Mouse (Mus musculus): ENCODE measurements around the gene Mypn. TPM values are rescaled to one million over a fixed set of nuclear protein-coding genes. Genes with fewer than 3 reads are reported as not detected.

The Mypn gene
- total RNA-seq, 2 experiments from 2014 or later, result 1.1 TPM; not detected in 1

Other genes starting within 250 kb of the Mypn start
- 1.4 and 3.8 TPM in 2 replicates for gene Rufy2, start 223.7 kb downstream of the Mypn start, total RNA-seq (2015; ENCODE audit: low replicate concordance)
- 1.7 and 2.2 TPM in 2 replicates for gene Rufy2, start 223.7 kb downstream of the Mypn start, total RNA-seq (2017; ENCODE audit: low replicate concordance)
- gene Hnrnph3, start 179.7 kb downstream of the Mypn start, total RNA-seq (2015; ENCODE audit: low replicate concordance), result 28.9 and 56.2 TPM in 2 replicates
- gene Hnrnph3, start 179.7 kb downstream of the Mypn start, total RNA-seq (2017; ENCODE audit: low replicate concordance), result 37.2 and 46.0 TPM in 2 replicates
- not detected in 2 replicates for gene Pbld2, start 179.6 kb downstream of the Mypn start, total RNA-seq (2015; ENCODE audit: low replicate concordance)
- gene Pbld2, start 179.6 kb downstream of the Mypn start, total RNA-seq (2017; ENCODE audit: low replicate concordance), result not detected in 2 replicates
- not detected in 2 replicates for gene Pbld1, start 143.8 kb downstream of the Mypn start, total RNA-seq (2015; ENCODE audit: low replicate concordance)
- 0.13 TPM in 1 of 2 replicates, not detected in the other for gene Pbld1, start 143.8 kb downstream of the Mypn start, total RNA-seq (2017; ENCODE audit: low replicate concordance)
- not detected in 2 replicates for gene Atoh7, start 104.3 kb downstream of the Mypn start, total RNA-seq (2015; ENCODE audit: low replicate concordance)
- gene Atoh7, start 104.3 kb downstream of the Mypn start, total RNA-seq (2017; ENCODE audit: low replicate concordance), result not detected in 2 replicates
- gene Herc4, start 39.9 kb upstream of the Mypn start, total RNA-seq (2015; ENCODE audit: low replicate concordance), result 106 and 130 TPM in 2 replicates
- 96.5 and 100 TPM in 2 replicates for gene Herc4, start 39.9 kb upstream of the Mypn start, total RNA-seq (2017; ENCODE audit: low replicate concordance)
- 39.8 and 41.1 TPM in 2 replicates for gene Sirt1, start 177.8 kb upstream of the Mypn start, total RNA-seq (2015; ENCODE audit: low replicate concordance)
- gene Sirt1, start 177.8 kb upstream of the Mypn start, total RNA-seq (2017; ENCODE audit: low replicate concordance), result 42.1 and 49.1 TPM in 2 replicates
- 0.36 TPM in 1 of 2 replicates, not detected in the other for gene Dnajc12, start 178.5 kb upstream of the Mypn start, total RNA-seq (2015; ENCODE audit: low replicate concordance)
- 3.3 TPM in 1 of 2 replicates, not detected in the other for gene Dnajc12, start 178.5 kb upstream of the Mypn start, total RNA-seq (2017; ENCODE audit: low replicate concordance)
- gene Gm7075, start 217.8 kb upstream of the Mypn start, total RNA-seq (2015; ENCODE audit: low replicate concordance), result 14.3 TPM in 1 of 2 replicates, not detected in the other
- 5.5 TPM in 1 of 2 replicates, not detected in the other for gene Gm7075, start 217.8 kb upstream of the Mypn start, total RNA-seq (2017; ENCODE audit: low replicate concordance)
- not detected in 2 replicates for gene Ctnna3, start 226.1 kb upstream of the Mypn start, total RNA-seq (2015; ENCODE audit: low replicate concordance)
- 0.51 TPM in 1 of 2 replicates, not detected in the other for gene Ctnna3, start 226.1 kb upstream of the Mypn start, total RNA-seq (2017; ENCODE audit: low replicate concordance)